Mouse (Mus musculus) G1E-ER4 (cell line): ENCODE measurements around the gene Csgalnact2. TPM values are rescaled to one million over a fixed set of nuclear protein-coding genes. Genes with fewer than 3 reads are reported as not detected.

ENCODE experiments used
- GATA1 ChIP-seq: IDR thresholded peaks from one replicate; pipeline ENCODE4 v1.8.0; 2012; ENCODE audit warnings: low read length, inconsistent platforms
- polyA plus RNA-seq: library from polyadenylated mRNA; stranded (reverse); fragments of >175 nt; gene quantifications from 2 replicates; pipeline ENCODE4 v1.2.3, GENCODE M21; 2012

Gene Csgalnact2
- polyA plus RNA-seq, 1 experiment = 5.2 TPM

- no peak for TF ChIP-seq GATA1
Measured at GRCm38 (mm10) chr6:118162457-118163082, 23.6 kb upstream of the Csgalnact2 start.

- TF ChIP-seq GATA1 = no peak
Measured at GRCm38 (mm10) chr6:118153091-118153490, 14.2 kb upstream of the Csgalnact2 start.

GRCm38 (mm10) chr6:118150988-118151387 lies 12.0 kb upstream of the Csgalnact2 start:
- no peak for TF ChIP-seq GATA1

GRCm38 (mm10) chr6:118150538-118150937 lies 11.6 kb upstream of the Csgalnact2 start:
- no peak for TF ChIP-seq GATA1

- no peak for TF ChIP-seq GATA1
Measured at GRCm38 (mm10) chr6:118150128-118150527, 11.2 kb upstream of the Csgalnact2 start.

GRCm38 (mm10) chr6:118140961-118141360 lies 2.0 kb upstream of the Csgalnact2 start:
- TF ChIP-seq GATA1 = no peak

GRCm38 (mm10) chr6:118137148-118137547 lies 1.8 kb downstream of the Csgalnact2 start:
- no peak for TF ChIP-seq GATA1

GRCm38 (mm10) chr6:118134461-118134860 lies 4.5 kb downstream of the Csgalnact2 start:
- TF ChIP-seq GATA1 = no peak

GRCm38 (mm10) chr6:118130022-118130421 lies 8.9 kb downstream of the Csgalnact2 start:
- TF ChIP-seq GATA1 = peak; percentile 20

GRCm38 (mm10) chr6:118127827-118128487 lies 11.0 kb downstream of the Csgalnact2 start:
- peak; percentile 22 for TF ChIP-seq GATA1

GRCm38 (mm10) chr6:118127198-118127597 lies 11.7 kb downstream of the Csgalnact2 start:
- no peak for TF ChIP-seq GATA1

- TF ChIP-seq GATA1 = no peak
Measured at GRCm38 (mm10) chr6:118126577-118126976, 12.4 kb downstream of the Csgalnact2 start.

GRCm38 (mm10) chr6:118122767-118123166 lies 16.2 kb downstream of the Csgalnact2 start:
- TF ChIP-seq GATA1 = no peak

GRCm38 (mm10) chr6:118111810-118112209 lies 27.1 kb downstream of the Csgalnact2 start:
- no peak for TF ChIP-seq GATA1

- TF ChIP-seq GATA1 = no peak
Measured at GRCm38 (mm10) chr6:118099311-118099802, 39.6 kb downstream of the Csgalnact2 start.

- TF ChIP-seq GATA1 = no peak
Measured at GRCm38 (mm10) chr6:118097765-118098365, 41.1 kb downstream of the Csgalnact2 start.

GRCm38 (mm10) chr6:118090827-118091226 lies 48.1 kb downstream of the Csgalnact2 start:
- no peak for TF ChIP-seq GATA1
